Mouse (Mus musculus): ENCODE data around the gene Tnik.

Tnik gene

GRCm38 (mm10) chr3:28415986-28416385, 153.0 kb downstream of the Tnik start:
- no peak for DNase-seq

- DNase-seq, result no peak
Observed at GRCm38 (mm10) chr3:28417091-28417715, 154.2 kb downstream of the Tnik start.

GRCm38 (mm10) chr3:28420194-28420593, 157.2 kb downstream of the Tnik start:
- DNase-seq, result no peak

GRCm38 (mm10) chr3:28420698-28421097, 157.7 kb downstream of the Tnik start:
- DNase-seq, result no peak

GRCm38 (mm10) chr3:28421798-28422197, 158.8 kb downstream of the Tnik start:
- no peak for DNase-seq

GRCm38 (mm10) chr3:28422221-28422620, 159.2 kb downstream of the Tnik start:
- DNase-seq, result no peak

GRCm38 (mm10) chr3:28425911-28426310, 162.9 kb downstream of the Tnik start:
- no peak for DNase-seq

GRCm38 (mm10) chr3:28431459-28431858, 168.4 kb downstream of the Tnik start:
- no peak for DNase-seq

GRCm38 (mm10) chr3:28432321-28432720, 169.3 kb downstream of the Tnik start:
- no peak for DNase-seq

GRCm38 (mm10) chr3:28435478-28435877, 172.5 kb downstream of the Tnik start:
- DNase-seq, result no peak

- no peak for DNase-seq
Observed at GRCm38 (mm10) chr3:28437429-28437828, 174.4 kb downstream of the Tnik start.

GRCm38 (mm10) chr3:28441545-28441944, 178.5 kb downstream of the Tnik start:
- DNase-seq, result no peak

- no peak for DNase-seq
Observed at GRCm38 (mm10) chr3:28442116-28442515, 179.1 kb downstream of the Tnik start.

GRCm38 (mm10) chr3:28447950-28448349, 184.9 kb downstream of the Tnik start:
- no peak for DNase-seq

- DNase-seq, result no peak
Observed at GRCm38 (mm10) chr3:28453458-28453857, 190.4 kb downstream of the Tnik start.

- DNase-seq, result no peak
Observed at GRCm38 (mm10) chr3:28456842-28457241, 193.8 kb downstream of the Tnik start.

- DNase-seq, result no peak
Observed at GRCm38 (mm10) chr3:28457517-28457916, 194.5 kb downstream of the Tnik start.

GRCm38 (mm10) chr3:28466688-28467087, 203.7 kb downstream of the Tnik start:
- no peak for DNase-seq

- no peak for DNase-seq
Observed at GRCm38 (mm10) chr3:28467148-28467754, 204.2 kb downstream of the Tnik start.

- no peak for DNase-seq
Observed at GRCm38 (mm10) chr3:28467871-28468285, 204.9 kb downstream of the Tnik start.

- DNase-seq, result no peak
Observed at GRCm38 (mm10) chr3:28473439-28473838, 210.4 kb downstream of the Tnik start.

- no peak for DNase-seq
Observed at GRCm38 (mm10) chr3:28477373-28477772, 214.4 kb downstream of the Tnik start.

- DNase-seq, result no peak
Observed at GRCm38 (mm10) chr3:28485716-28486115, 222.7 kb downstream of the Tnik start.

GRCm38 (mm10) chr3:28487418-28487817, 224.4 kb downstream of the Tnik start:
- no peak for DNase-seq
